Comparison of ENCODE assay signal across 8 mouse cellular contexts in the genomic region with DNA sequence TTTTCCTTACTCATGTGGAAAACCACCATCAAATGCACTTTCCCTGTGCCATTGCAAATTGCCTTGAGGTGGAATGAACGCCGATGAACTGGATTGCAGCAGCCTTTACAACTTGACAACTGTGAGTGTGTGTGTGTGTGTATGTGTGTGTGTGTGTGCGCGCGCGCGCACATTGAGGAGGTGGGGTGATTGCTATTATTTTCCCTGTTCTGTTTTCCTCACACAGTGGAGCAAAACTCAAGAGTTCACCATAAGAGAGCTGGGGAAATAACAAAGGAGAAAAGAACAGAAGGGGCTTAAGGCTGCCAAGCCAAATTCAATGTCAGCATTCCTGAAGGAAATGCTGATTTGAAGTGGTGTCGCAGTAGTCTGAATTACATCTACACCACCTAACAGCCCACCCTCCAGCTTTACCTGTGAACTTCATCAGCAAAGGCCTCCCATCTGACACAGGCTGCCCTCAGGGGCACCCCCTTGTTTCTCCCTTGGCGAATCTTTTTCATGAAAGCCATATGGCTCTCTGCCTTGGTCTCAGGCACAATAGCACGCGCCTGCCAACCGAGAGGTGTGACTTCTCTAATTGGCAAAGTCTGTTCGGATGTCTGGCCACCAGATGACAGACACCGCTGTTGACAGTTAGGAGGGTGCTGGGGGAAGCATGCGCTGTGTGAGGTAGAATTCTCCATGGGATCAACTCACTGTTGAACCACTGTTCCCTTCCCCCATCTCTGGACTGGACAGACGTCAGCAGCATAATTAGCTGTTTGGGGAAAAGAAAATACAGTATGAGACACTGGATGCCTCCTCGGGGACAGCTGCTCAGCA. TPM values are rescaled to one million over a fixed set of nuclear protein-coding genes. Genes with fewer than 3 reads are reported as not detected.
DNase-seq lines count a peak whose midpoint lies in the region; ATAC-seq and TF ChIP-seq lines count a peak whose summit lies in the region.

No protein-coding gene starts in this region.

- no peak for TF ChIP-seq POLR2A in heart, adult 2 months (IDR thresholded peaks at IDR 0.05; ENCODE audit: insufficient read depth, low read depth, low read length)
- TF ChIP-seq POLR2A in myocyte (IDR thresholded peaks at IDR 0.05; ENCODE audit: insufficient read length, low read depth), result no peak

- no peaks in the 10 kb centered on the region for H3K36me3 ChIP-seq in heart, adult 2 months (ENCODE audit: control insufficient read depth, insufficient read depth, low read length)
- H3K36me3 ChIP-seq in myocyte (ENCODE audit: control insufficient read depth, insufficient read depth), result no peaks in the 10 kb centered on the region

- 56% methylated on average over 17 of the region's 17 CpGs for WGBS in heart, adult 2 months

- H3K27ac ChIP-seq in heart, adult 2 months, result no peak overlapping the region
- no peak overlapping the region for H3K27ac ChIP-seq in layer of hippocampus, adult 2 months

- H3K4me1 ChIP-seq in heart, adult 2 months (ENCODE audit: control insufficient read depth, insufficient read depth, low read length), result peaks cover 3% of the 10 kb centered on the region

- peak; percentile 78; the same call in 1 of the 2 replicates for TF ChIP-seq EP300 in heart, adult 2 months (IDR thresholded peaks at IDR 0.05; ENCODE audit: insufficient read depth, low read depth, low read length)

- H3K4me2 ChIP-seq in myocyte (ENCODE audit: low read depth), result peak overlapping the region; percentile 33

- TF ChIP-seq CTCF in heart, adult 2 months (IDR thresholded peaks at IDR 0.05), result no peak
- TF ChIP-seq CTCF in layer of hippocampus, adult 2 months (conservative IDR thresholded peaks at IDR 0.05), result no peak

- H3K9ac ChIP-seq in heart, adult 2 months (ENCODE audit: low read depth, low read length), result no peak overlapping the region

- no peaks in the 10 kb centered on the region for H3K79me2 ChIP-seq in heart, adult 2 months (replicated peaks; ENCODE audit: control insufficient read depth, insufficient read depth, low read length)
- no peaks in the 10 kb centered on the region for H3K79me2 ChIP-seq in myocyte (ENCODE audit: control insufficient read depth, insufficient read depth)

- intact Hi-C loops in heart, adult 2 months (cut with DNase I), result no loop called here

- H3K27me3 ChIP-seq in heart, adult 2 months (ENCODE audit: control insufficient read depth, insufficient read depth, low read length), result no peaks in the 10 kb centered on the region
- H3K27me3 ChIP-seq in myocyte (ENCODE audit: control insufficient read depth, insufficient read depth, insufficient read length), result no peaks in the 10 kb centered on the region

- no peak overlapping the region for H3ac ChIP-seq in myocyte (ENCODE audit: control insufficient read depth, insufficient read length)

- ATAC-seq in megakaryocyte, adult 5-6 weeks (ENCODE audit: poor library complexity, severe bottlenecking), result no peak

- DNase-seq in brain, adult 2 months (ENCODE audit: low read depth, low spot score), result peak; percentile 74
- peak; percentile 58 to 59 for DNase-seq in cerebellum, postnatal 14 days
- DNase-seq in heart, adult 2 months, result peak; percentile 54 to 69
- DNase-seq in layer of hippocampus, adult 2 months (ENCODE audit: low spot score in 2 of 2), result peak; percentile 10 to 42
- DNase-seq in thymus, adult 18-20 months, result no peak
- DNase-seq in kidney, postnatal 25 days, result no peak

- no peak overlapping the region for H3K4me3 ChIP-seq in heart, adult 2 months
- H3K4me3 ChIP-seq in layer of hippocampus, adult 2 months, result no peak overlapping the region; the same call in 1 of the 2 replicates
- no peak overlapping the region for H3K4me3 ChIP-seq in myocyte

TF ChIP-seq in myocyte, 11 proteins besides CTCF, POLR2A, EP300 and RAD21:
- peak in 1 of 3 experiments; percentile 15 for TF ChIP-seq MYOD1 (IDR thresholded peaks at IDR 0.05; ENCODE audit: control insufficient read depth in 1 of 3, insufficient read length in 2 of 3, low read depth in 2 of 3)
- TF ChIP-seq MYOG (IDR thresholded peaks at IDR 0.05; ENCODE audit: control insufficient read depth in 1 of 3, insufficient read depth in 1 of 3, insufficient read length in 2 of 3, low read depth in 2 of 3), result peak in 2 of 3 experiments; percentile 32 to 42
- no peak for TF ChIP-seq SRF (IDR thresholded peaks at IDR 0.05; ENCODE audit: control insufficient read depth, insufficient read length, low read depth)

RNA-seq across cellular contexts. Expression of gene Fyn, which starts 47.6 kb away (rescaled TPM):
- 10 to 100 TPM; 26.1 to 29.7 TPM for total RNA-seq in heart, adult 2 months (2021)
- 23.2 and 36.4 TPM in 2 replicates for polyA plus RNA-seq in heart, adult 2 months (2012; rRNA removed)
- total RNA-seq in layer of hippocampus, adult 2 months (2021), result 100 to 1,000 TPM; 127 to 130 TPM
- 148 TPM for polyA plus RNA-seq in myocyte (2012; fragmentation: generic; extraction: Trizol)
- total RNA-seq in megakaryocyte, adult 5-6 weeks (2015), result 19.5 and 21.3 TPM in 2 replicates
- 28.9 and 36.3 TPM in 2 replicates for total RNA-seq in megakaryocyte, adult 5-6 weeks (2017)

Comparison
In these comparisons a context has a peak if more than half of its experiments do, and no peak if none do; other contexts are left out.
1. DNase-seq: peak in brain, adult 2 months (single experiment), cerebellum, postnatal 14 days (2 of 2), heart, adult 2 months (2 of 2) and layer of hippocampus, adult 2 months (2 of 2); none in thymus, adult 18-20 months (0 of 2) and kidney, postnatal 25 days (0 of 2).